Mouse (Mus musculus): ENCODE data around the gene Galr2. TPM values are rescaled to one million over a fixed set of nuclear protein-coding genes. Genes with fewer than 3 reads are reported as not detected.
A peak's percentile ranks its signal among the peaks of the same experiment; 100 is the strongest.
"Not testable (repeated sequence)": the region's sequence is repeated elsewhere in the genome, so short reads cannot be mapped to it uniquely, and the experiment has no call there.

Gene Galr2
- total and polyA plus RNA-seq, 3 experiments, result 0.38 TPM; not detected in 2

DNA sequence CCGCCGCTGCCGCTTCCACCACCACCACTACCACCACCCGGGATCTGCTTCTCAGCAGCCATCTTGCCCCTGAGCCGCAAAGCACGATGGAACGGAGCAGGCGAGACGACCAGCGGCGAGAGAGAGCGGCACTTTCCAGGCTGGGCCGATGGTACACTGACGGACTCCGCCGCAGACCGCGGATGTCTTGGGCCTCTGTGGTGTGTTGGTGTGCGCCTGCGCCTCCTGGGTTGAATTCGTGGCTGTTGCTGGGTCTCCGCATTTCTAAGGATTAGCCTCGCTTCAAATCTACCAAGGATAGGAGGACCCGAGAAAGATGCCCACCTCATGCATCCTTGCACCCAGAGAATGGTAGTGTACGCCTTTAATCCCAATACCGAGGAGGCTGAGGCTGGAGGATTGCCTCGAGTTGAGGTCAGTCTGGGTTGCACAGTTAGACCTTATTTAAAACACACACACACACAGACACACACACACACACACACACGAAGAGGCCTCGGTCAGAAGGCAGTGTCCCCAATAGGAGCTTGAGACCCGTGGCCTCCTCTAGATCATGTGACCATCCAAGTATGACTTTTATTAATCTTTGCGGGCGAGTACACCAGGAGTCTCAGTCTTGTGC, 6.6 kb upstream of the Galr2 start, which contains the start of gene Srp68:
Gene Srp68 (minus strand): TSS at position 173 of the 622 bp plus-strand sequence.
- TF ChIP-seq GATA1 (IDR thresholded peaks at IDR 0.05; ENCODE audit: borderline replicate concordance, low read length), result no peak
- no peak for TF ChIP-seq CTCF (IDR thresholded peaks at IDR 0.05; ENCODE audit: low read depth, low read length)
- TF ChIP-seq GATA2 (IDR thresholded peaks at IDR 0.05; ENCODE audit: borderline replicate concordance, low read depth, low read length), result no peak
- TF ChIP-seq POLR2AphosphoS5 (IDR thresholded peaks at IDR 0.05; ENCODE audit: insufficient replicate concordance, low read depth, low read length), result no peak
- TF ChIP-seq TAL1 (conservative IDR thresholded peaks at IDR 0.05; ENCODE audit: low read depth, low read length), result no peak
- H3K4me1 ChIP-seq (ENCODE audit: insufficient read depth, low read depth, low read length), result peaks cover 41% of the 10 kb centered on the region
- H3K4me3 ChIP-seq (ENCODE audit: low read depth, low read length), result peak within 1 kb of the TSS; percentile 97
- ATAC-seq (ENCODE audit: extremely low read depth, insufficient number of reproducible peaks, low FRiP score, poor library complexity, severe bottlenecking) (peak; percentile 90), DNase-seq (ENCODE audit: low spot score) (peak; percentile 95)
- peaks cover 43% of the 10 kb centered on the region for H3K36me3 ChIP-seq (replicated peaks)
- H3K27me3 ChIP-seq (ENCODE audit: insufficient read depth, low read length), result no peaks in the 10 kb centered on the region
- no peaks in the 10 kb centered on the region for H3K9me3 ChIP-seq (replicated peaks)

DNA sequence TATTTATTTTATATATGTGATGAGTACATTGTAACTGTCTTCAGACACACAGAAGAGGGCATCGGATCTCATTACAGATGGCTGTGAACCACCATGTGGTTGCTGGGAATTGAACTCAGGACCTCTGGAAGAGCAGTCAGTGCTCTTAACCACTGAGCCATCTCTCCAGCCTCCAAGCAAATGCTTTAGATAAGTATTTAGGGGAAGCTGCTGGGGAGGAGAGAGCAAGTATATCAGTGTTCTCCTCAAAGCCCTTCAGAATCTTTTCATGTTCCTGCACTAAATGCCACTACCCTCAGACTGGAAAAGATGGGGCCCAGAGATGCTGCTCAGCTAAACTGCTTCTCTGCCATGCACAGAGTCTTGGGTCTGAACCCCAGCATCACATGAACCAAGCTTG, 3.6 kb upstream of the Galr2 start:
- ATAC-seq (ENCODE audit: extremely low read depth, insufficient number of reproducible peaks, low FRiP score, poor library complexity, severe bottlenecking); H3K9me3 ChIP-seq (replicated peaks); H3K4me3 ChIP-seq (ENCODE audit: low read depth, low read length); DNase-seq (ENCODE audit: low spot score): not testable (repeated sequence)
- H3K4me1 ChIP-seq (ENCODE audit: insufficient read depth, low read depth, low read length), result peaks cover 17% of the 10 kb centered on the region
- H3K36me3 ChIP-seq (replicated peaks), result peaks cover 13% of the 10 kb centered on the region
- peaks cover 14% of the 10 kb centered on the region; the same call in 1 of the 2 replicates for H3K27me3 ChIP-seq (ENCODE audit: insufficient read depth, low read length)

DNA sequence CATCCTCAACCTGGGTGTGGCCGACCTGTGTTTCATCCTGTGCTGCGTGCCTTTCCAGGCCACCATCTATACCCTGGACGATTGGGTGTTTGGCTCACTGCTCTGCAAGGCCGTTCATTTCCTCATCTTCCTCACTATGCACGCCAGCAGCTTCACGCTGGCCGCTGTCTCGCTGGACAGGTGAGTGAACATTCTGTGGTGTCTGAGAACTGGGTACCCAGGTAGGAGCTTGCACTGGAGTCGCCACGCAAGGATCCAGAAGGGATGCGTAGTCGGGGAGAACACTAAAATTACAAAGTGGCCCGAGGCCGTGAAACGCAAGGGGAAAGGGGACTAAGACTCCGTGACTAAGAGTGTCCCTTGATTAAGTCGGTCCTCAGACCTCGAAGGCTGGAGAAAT, 932 bp downstream of the Galr2 start:
- ATAC-seq (ENCODE audit: extremely low read depth, insufficient number of reproducible peaks, low FRiP score, poor library complexity, severe bottlenecking) (no peak), DNase-seq (ENCODE audit: low spot score) (no peak)
- peaks cover 16% of the 10 kb centered on the region for H3K9me3 ChIP-seq (replicated peaks)
- H3K4me1 ChIP-seq (ENCODE audit: insufficient read depth, low read depth, low read length), result no peaks in the 10 kb centered on the region
- H3K27me3 ChIP-seq (ENCODE audit: insufficient read depth, low read length), result peaks cover 24% of the 10 kb centered on the region; the same call in 1 of the 2 replicates
- TF ChIP-seq GATA2 (IDR thresholded peaks at IDR 0.05; ENCODE audit: borderline replicate concordance, low read depth, low read length) (no peak), POLR2AphosphoS5 (IDR thresholded peaks at IDR 0.05; ENCODE audit: insufficient replicate concordance, low read depth, low read length) (no peak), GATA1 (IDR thresholded peaks at IDR 0.05; ENCODE audit: borderline replicate concordance, low read length) (no peak), TAL1 (conservative IDR thresholded peaks at IDR 0.05; ENCODE audit: low read depth, low read length) (no peak), CTCF (IDR thresholded peaks at IDR 0.05; ENCODE audit: low read depth, low read length) (no peak)
- H3K4me3 ChIP-seq (ENCODE audit: low read depth, low read length), result no peak overlapping the region
- peaks cover 9% of the 10 kb centered on the region for H3K36me3 ChIP-seq (replicated peaks)

DNA sequence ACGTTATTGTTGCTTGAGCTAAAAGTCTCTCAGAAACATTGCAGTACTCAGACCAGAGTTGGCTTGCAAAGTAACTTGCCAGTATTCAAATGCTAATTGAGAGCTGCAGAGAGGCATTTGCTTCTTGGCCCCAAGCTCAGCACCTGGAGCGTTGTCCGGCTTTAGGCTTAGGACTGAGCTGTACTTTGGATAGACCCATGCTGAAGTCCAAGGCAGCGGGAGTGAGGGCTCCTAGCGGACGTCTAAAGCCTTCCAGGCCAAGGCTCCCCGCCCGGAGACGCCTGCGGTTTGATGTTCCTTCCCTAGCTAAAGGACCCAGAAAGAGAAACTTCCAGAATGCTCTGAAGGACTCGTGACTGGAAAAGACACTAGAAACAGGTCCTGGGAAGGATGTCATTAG, 1.4 kb downstream of the Galr2 start:
- no peak overlapping the region for H3K4me3 ChIP-seq (ENCODE audit: low read depth, low read length)
- peaks cover 24% of the 10 kb centered on the region; the same call in 1 of the 2 replicates for H3K27me3 ChIP-seq (ENCODE audit: insufficient read depth, low read length)
- no peaks in the 10 kb centered on the region for H3K4me1 ChIP-seq (ENCODE audit: insufficient read depth, low read depth, low read length)
- DNase-seq (ENCODE audit: low spot score) (no peak), ATAC-seq (ENCODE audit: extremely low read depth, insufficient number of reproducible peaks, low FRiP score, poor library complexity, severe bottlenecking) (no peak)
- TF ChIP-seq GATA2 (IDR thresholded peaks at IDR 0.05; ENCODE audit: borderline replicate concordance, low read depth, low read length) (no peak), TAL1 (conservative IDR thresholded peaks at IDR 0.05; ENCODE audit: low read depth, low read length) (no peak), CTCF (IDR thresholded peaks at IDR 0.05; ENCODE audit: low read depth, low read length) (no peak), POLR2AphosphoS5 (IDR thresholded peaks at IDR 0.05; ENCODE audit: insufficient replicate concordance, low read depth, low read length) (no peak), GATA1 (IDR thresholded peaks at IDR 0.05; ENCODE audit: borderline replicate concordance, low read length) (no peak)
- H3K9me3 ChIP-seq (replicated peaks), result peaks cover 16% of the 10 kb centered on the region
- peaks cover 9% of the 10 kb centered on the region for H3K36me3 ChIP-seq (replicated peaks)

DNA sequence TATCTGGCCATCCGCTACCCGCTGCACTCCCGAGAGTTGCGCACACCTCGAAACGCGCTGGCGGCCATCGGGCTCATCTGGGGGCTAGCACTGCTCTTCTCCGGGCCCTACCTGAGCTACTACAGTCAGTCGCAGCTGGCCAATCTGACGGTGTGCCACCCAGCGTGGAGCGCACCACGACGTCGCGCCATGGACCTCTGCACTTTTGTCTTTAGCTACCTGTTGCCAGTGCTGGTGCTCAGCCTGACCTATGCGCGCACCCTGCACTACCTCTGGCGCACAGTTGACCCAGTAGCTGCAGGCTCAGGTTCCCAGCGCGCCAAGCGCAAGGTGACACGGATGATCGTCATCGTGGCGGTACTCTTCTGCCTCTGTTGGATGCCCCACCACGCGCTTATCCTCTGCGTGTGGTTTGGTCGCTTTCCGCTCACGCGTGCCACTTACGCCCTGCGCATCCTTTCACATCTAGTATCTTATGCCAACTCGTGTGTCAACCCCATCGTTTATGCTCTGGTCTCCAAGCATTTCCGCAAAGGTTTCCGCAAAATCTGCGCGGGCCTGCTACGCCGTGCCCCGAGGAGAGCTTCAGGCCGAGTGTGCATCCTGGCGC, 2.3 kb downstream of the Galr2 start:
- H3K27me3 ChIP-seq (ENCODE audit: insufficient read depth, low read length), result peaks cover 24% of the 10 kb centered on the region; the same call in 1 of the 2 replicates

DNA sequence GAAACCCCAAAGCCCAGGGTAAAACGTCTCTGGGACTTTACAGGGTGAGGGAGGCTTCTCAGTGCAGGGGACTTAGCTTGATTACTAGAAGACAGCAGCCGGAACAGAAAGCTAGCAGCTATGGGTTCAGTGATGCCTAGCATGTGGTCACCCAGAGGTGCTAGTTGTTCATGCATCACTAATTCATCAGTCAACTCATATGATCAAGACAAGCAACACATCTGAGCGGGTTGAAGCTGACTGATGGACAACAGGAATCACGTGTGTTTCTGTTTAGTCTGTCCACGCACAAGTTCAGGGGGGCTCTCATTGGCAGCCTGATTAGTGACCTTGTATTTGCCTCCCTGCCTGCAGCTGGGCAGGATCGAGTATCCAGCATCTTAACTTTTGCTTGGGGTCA, 3.2 kb downstream of the Galr2 start:
- ATAC-seq (ENCODE audit: extremely low read depth, insufficient number of reproducible peaks, low FRiP score, poor library complexity, severe bottlenecking) (no peak), DNase-seq (ENCODE audit: low spot score) (no peak)
- H3K9me3 ChIP-seq (replicated peaks), result peaks cover 16% of the 10 kb centered on the region
- peaks cover 24% of the 10 kb centered on the region; the same call in 1 of the 2 replicates for H3K27me3 ChIP-seq (ENCODE audit: insufficient read depth, low read length)
- peaks cover 10% of the 10 kb centered on the region for H3K4me1 ChIP-seq (ENCODE audit: insufficient read depth, low read depth, low read length)
- H3K4me3 ChIP-seq (ENCODE audit: low read depth, low read length), result no peak overlapping the region
- TF ChIP-seq TAL1 (conservative IDR thresholded peaks at IDR 0.05; ENCODE audit: low read depth, low read length) (no peak), CTCF (IDR thresholded peaks at IDR 0.05; ENCODE audit: low read depth, low read length) (no peak), GATA2 (IDR thresholded peaks at IDR 0.05; ENCODE audit: borderline replicate concordance, low read depth, low read length) (no peak), POLR2AphosphoS5 (IDR thresholded peaks at IDR 0.05; ENCODE audit: insufficient replicate concordance, low read depth, low read length) (no peak), GATA1 (IDR thresholded peaks at IDR 0.05; ENCODE audit: borderline replicate concordance, low read length) (no peak)
- H3K36me3 ChIP-seq (replicated peaks), result peaks cover 25% of the 10 kb centered on the region

More for the DNA sequence above, 2.3 kb downstream of the Galr2 start:
- peaks cover 15% of the 10 kb centered on the region for H3K36me3 ChIP-seq (replicated peaks)
- H3K4me1 ChIP-seq (ENCODE audit: insufficient read depth, low read depth, low read length), result peaks cover 6% of the 10 kb centered on the region
- ATAC-seq (ENCODE audit: extremely low read depth, insufficient number of reproducible peaks, low FRiP score, poor library complexity, severe bottlenecking) (no peak), DNase-seq (ENCODE audit: low spot score) (no peak)
- H3K9me3 ChIP-seq (replicated peaks), result peaks cover 16% of the 10 kb centered on the region
- TF ChIP-seq GATA2 (IDR thresholded peaks at IDR 0.05; ENCODE audit: borderline replicate concordance, low read depth, low read length) (no peak), CTCF (IDR thresholded peaks at IDR 0.05; ENCODE audit: low read depth, low read length) (no peak), GATA1 (IDR thresholded peaks at IDR 0.05; ENCODE audit: borderline replicate concordance, low read length) (no peak), TAL1 (conservative IDR thresholded peaks at IDR 0.05; ENCODE audit: low read depth, low read length) (no peak), POLR2AphosphoS5 (IDR thresholded peaks at IDR 0.05; ENCODE audit: insufficient replicate concordance, low read depth, low read length) (no peak)
- H3K4me3 ChIP-seq (ENCODE audit: low read depth, low read length), result 0 out of 2 replicates have a peak overlapping the region, but pooled peaks have one; percentile 14

All from G1E (cell line).